In genomic region chr11:12171312-12171711, GRCm38 (mm10) we compare ENCODE assay signal across 24 mouse cellular contexts.
A peak's percentile ranks its signal among the peaks of the same experiment; 100 is the strongest.
DNase-seq lines count a peak whose midpoint lies in the region; ATAC-seq and TF ChIP-seq lines count a peak whose summit lies in the region.
"Had no signal": no experiment of that assay in that cellular context is flagged by ENCODE, and none has a peak within 500 bp of the region (broad histone marks: within the 10 kb centered on the region; RNA-seq: fewer than 3 reads in every experiment).

No protein-coding gene starts in this region.

- no peaks in the 10 kb centered on the region for H3K9me3 ChIP-seq in limb, embryonic 13.5 days
- no peaks in the 10 kb centered on the region for H3K9me3 ChIP-seq in limb, embryonic 10.5 days (replicated peaks)
- no peaks in the 10 kb centered on the region for H3K9me3 ChIP-seq in hindbrain, embryonic 11.5 days (ENCODE audit: control insufficient read depth, low read length)
- H3K9me3 ChIP-seq: forebrain, embryonic 10.5 days; hindbrain, embryonic 10.5 days; limb, embryonic 12.5 days; megakaryocyte, embryonic 14.5 days had no signal

- peak; percentile 57; the same call in 1 of the 2 replicates for ATAC-seq in limb, embryonic 13.5 days (ENCODE audit: low FRiP score, low read depth)
- ATAC-seq in hindbrain, embryonic 11.5 days (ENCODE audit: low FRiP score) = no peak
- ATAC-seq: forebrain, embryonic 16.5 days; hindbrain, postnatal 0 days; intestine, embryonic 16.5 days had no signal

- no peak for DNase-seq in limb, embryonic 10.5 days (ENCODE audit: low spot score)
- peak; percentile 8 for DNase-seq in adrenal gland, postnatal 25 days
- DNase-seq in gastrocnemius, adult 2 months = peak; percentile 41
- DNase-seq in skeletal muscle tissue, adult 2 months (ENCODE audit: low read depth, low spot score) = peak; percentile 27
- no peak for DNase-seq in heart, postnatal 4 days
- DNase-seq in hindbrain, embryonic 11.5 days (ENCODE audit: low spot score) = no peak
- DNase-seq: cerebellum, adult 9-10 months; kidney, adult 9 months; kidney, postnatal 14 days; lung, embryonic 14.5 days; lung, postnatal 36 days; midbrain, embryonic 14.5 days; right cerebral cortex, postnatal 14 days; thymus, postnatal 14 days had no signal

- no peak for TF ChIP-seq CTCF in gastrocnemius, adult 2 months (IDR thresholded peaks at IDR 0.05)

- H3K27ac ChIP-seq in limb, embryonic 13.5 days = no peak overlapping the region
- H3K27ac ChIP-seq in limb, embryonic 10.5 days = no peak overlapping the region
- no peak overlapping the region for H3K27ac ChIP-seq in gastrocnemius, adult 2 months
- no peak overlapping the region for H3K27ac ChIP-seq in hindbrain, embryonic 11.5 days (ENCODE audit: low read depth, low read length)
- H3K27ac ChIP-seq: forebrain, embryonic 10.5 days; hindbrain, embryonic 10.5 days; hindbrain, postnatal 0 days; limb, embryonic 12.5 days; liver, embryonic 14.5 days had no signal

- whole genome bisulfite sequencing in limb, embryonic 13.5 days = 67% methylated on average over 4 of the region's 4 CpGs
- 77% methylated on average over 4 of the region's 4 CpGs for WGBS in limb, embryonic 10.5 days
- 73% methylated on average over 4 of the region's 4 CpGs for whole genome bisulfite sequencing in hindbrain, embryonic 11.5 days

- 0 out of 2 replicates have a peak, but pooled peaks cover 4% of the 10 kb centered on the region for H3K4me1 ChIP-seq in limb, embryonic 13.5 days
- no peaks in the 10 kb centered on the region for H3K4me1 ChIP-seq in limb, embryonic 10.5 days
- H3K4me1 ChIP-seq in hindbrain, embryonic 11.5 days (replicated peaks; ENCODE audit: control insufficient read depth, insufficient read depth, low read length) = no peaks in the 10 kb centered on the region
- H3K4me1 ChIP-seq: forebrain, embryonic 10.5 days; hindbrain, embryonic 10.5 days; limb, embryonic 12.5 days; megakaryocyte, embryonic 14.5 days had no signal

- H3K27me3 ChIP-seq in limb, embryonic 13.5 days = no peaks in the 10 kb centered on the region
- no peaks in the 10 kb centered on the region for H3K27me3 ChIP-seq in limb, embryonic 10.5 days (ENCODE audit: low read depth, poor library complexity, severe bottlenecking)
- H3K27me3 ChIP-seq in hindbrain, embryonic 11.5 days (ENCODE audit: control insufficient read depth, insufficient read depth, low read length) = no peaks in the 10 kb centered on the region
- H3K27me3 ChIP-seq: limb, embryonic 12.5 days; megakaryocyte, embryonic 14.5 days had no signal

- intact Hi-C loops in gastrocnemius, adult 2 months (cut with DNase I) = no loop called here

- no peak overlapping the region for H3K4me2 ChIP-seq in limb, embryonic 13.5 days (replicated peaks)
- no peak overlapping the region for H3K4me2 ChIP-seq in hindbrain, embryonic 11.5 days (replicated peaks; ENCODE audit: low read depth, low read length)
- H3K4me2 ChIP-seq: heart, embryonic 11.5 days; limb, embryonic 12.5 days; lung, embryonic 14.5 days had no signal

- H3K36me3 ChIP-seq in limb, embryonic 13.5 days = no peaks in the 10 kb centered on the region
- no peaks in the 10 kb centered on the region for H3K36me3 ChIP-seq in limb, embryonic 10.5 days
- no peaks in the 10 kb centered on the region for H3K36me3 ChIP-seq in hindbrain, embryonic 11.5 days (ENCODE audit: control insufficient read depth, insufficient read depth, low read length)
- H3K36me3 ChIP-seq: forebrain, embryonic 10.5 days; hindbrain, embryonic 10.5 days; limb, embryonic 12.5 days had no signal

- no peak overlapping the region for H3K4me3 ChIP-seq in limb, embryonic 13.5 days
- no peak overlapping the region for H3K4me3 ChIP-seq in limb, embryonic 10.5 days
- no peak overlapping the region for H3K4me3 ChIP-seq in gastrocnemius, adult 2 months
- no peak overlapping the region for H3K4me3 ChIP-seq in hindbrain, embryonic 11.5 days (ENCODE audit: low read depth, low read length)
- H3K4me3 ChIP-seq: forebrain, embryonic 10.5 days; hindbrain, embryonic 10.5 days; limb, embryonic 12.5 days; megakaryocyte, embryonic 14.5 days had no signal

- H3K9ac ChIP-seq in limb, embryonic 13.5 days = no peak overlapping the region
- no peak overlapping the region for H3K9ac ChIP-seq in hindbrain, embryonic 11.5 days (ENCODE audit: low read depth, low read length)
- H3K9ac ChIP-seq: limb, embryonic 12.5 days; liver, embryonic 14.5 days; lung, embryonic 14.5 days had no signal

Comparison
In these comparisons a context has a peak if more than half of its experiments do, and no peak if none do; other contexts are left out.
1. DNase-seq: peak in adrenal gland, postnatal 25 days (single experiment), gastrocnemius, adult 2 months (single experiment) and skeletal muscle tissue, adult 2 months (single experiment); none in limb, embryonic 10.5 days (single experiment), heart, postnatal 4 days (single experiment) and hindbrain, embryonic 11.5 days (single experiment).